Mouse (Mus musculus) midbrain, postnatal 0 days (tissue): ENCODE data around the gene Shld1. TPM values are rescaled to one million over a fixed set of nuclear protein-coding genes. Genes with fewer than 3 reads are reported as not detected.

ENCODE experiments used
- ATAC-seq: fragments of 200-750 bp; cut with Nextera tagmentation; 2 replicates; pipeline ENCODE4 v1.8.0; 2017; ENCODE audit warnings: moderate number of reproducible peaks, mild to moderate bottlenecking, moderate TSS enrichment, moderate library complexity; ENCODE audit not compliant: low FRiP score
- DNase-seq: peaks from one replicate; pipeline ENCODE4 v3.0.0-alpha.2; 2015; ENCODE audit warnings: low spot score
- H3K27ac ChIP-seq: fragments of 300-500 bp; sonication (generic); 2 replicates; pipeline ENCODE4 v1.5.1; 2014; ENCODE audit warnings: low read depth, mild to moderate bottlenecking, low read length, mixed read lengths
- H3K27me3 ChIP-seq: fragments of 300-500 bp; sonication (generic); 2 replicates; pipeline ENCODE4 v1.6.1; 2014; ENCODE audit warnings: low read length, control low read depth, mixed read lengths; ENCODE audit not compliant: insufficient read depth
- H3K36me3 ChIP-seq: fragments of 300-500 bp; sonication (generic); 2 replicates; pipeline ENCODE4 v1.6.1; 2014; ENCODE audit warnings: low read length, control low read depth, mixed read lengths; ENCODE audit not compliant: insufficient read depth
- H3K4me1 ChIP-seq: fragments of 300-500 bp; sonication (generic); 2 replicates; pipeline ENCODE4 v1.6.1; 2014; ENCODE audit warnings: mild to moderate bottlenecking, control low read depth, antibody characterized with exemption, low read length, mixed read lengths; ENCODE audit not compliant: insufficient read depth
- H3K4me2 ChIP-seq: fragments of 300-500 bp; sonication (generic); 2 replicates; pipeline ENCODE4 v1.6.1; 2014; ENCODE audit warnings: low read depth, mild to moderate bottlenecking, low read length, mixed read lengths; ENCODE audit not compliant: poor library complexity, severe bottlenecking
- H3K4me3 ChIP-seq: fragments of 300-500 bp; sonication (generic); 2 replicates; pipeline ENCODE4 v1.5.1; 2014; ENCODE audit warnings: low read depth, mild to moderate bottlenecking, low read length, moderate library complexity
- H3K9ac ChIP-seq: fragments of 300-500 bp; sonication (generic); replicated peaks from 2 replicates; pipeline ENCODE4 v1.6.1; 2014; ENCODE audit warnings: mild to moderate bottlenecking, low read length, moderate library complexity, mixed read lengths; ENCODE audit not compliant: poor library complexity, severe bottlenecking
- H3K9me3 ChIP-seq: fragments of 300-500 bp; sonication (generic); 2 replicates; pipeline ENCODE4 v1.6.1; 2016; ENCODE audit warnings: low read length, control low read depth
- CTCF ChIP-seq: IDR thresholded peaks from 2 replicates; pipeline ENCODE4 v1.5.1; 2016; ENCODE audit warnings: antibody characterized with exemption, mild to moderate bottlenecking
- WGBS: fragments of 180-500 bp; shearing (Covaris S2); extraction: QIAGEN DNeasy Blood & Tissue Kit; methylation state at CpG from one replicate; pipeline ENCODE4 v1.1.7; 2014; 5-methylcytosine and 5-hydroxymethylcytosine counted together
- polyA plus RNA-seq: library from polyadenylated mRNA; unstranded; fragments of >200 nt; fragmentation: Nextera tagmentation; extraction: Ambion mirVana; gene quantifications from 2 replicates; pipeline ENCODE4 v1.2.1, GENCODE M21; 2015
- total RNA-seq: library from RNA; depleted of rRNA; stranded (reverse); fragments of >200 nt; gene quantifications from 2 replicates; pipeline ENCODE4 v1.2.3, GENCODE M21; 2014

The Shld1 gene
- total and polyA plus RNA-seq, 2 experiments from 2014 or later, result 15.7 to 17.1 TPM

DNA sequence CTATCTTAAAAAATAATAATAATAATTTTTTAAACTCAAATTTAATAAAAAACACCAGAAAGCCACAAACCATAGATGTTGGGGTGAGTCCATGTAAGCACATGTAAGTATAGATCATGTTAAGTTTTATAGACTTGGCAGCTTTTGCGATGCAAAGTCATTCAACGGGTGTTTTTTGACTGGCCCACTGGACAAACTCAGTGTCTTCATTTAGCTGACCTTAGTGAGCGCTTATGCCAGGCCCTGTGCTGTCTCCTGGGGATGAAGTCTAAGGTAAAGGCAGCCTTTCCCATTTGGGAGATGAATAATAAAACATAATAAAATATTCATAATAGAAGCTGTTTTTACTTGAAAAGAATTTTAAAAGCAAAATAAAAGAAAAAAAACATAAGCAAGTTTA, 28.2 kb downstream of the Shld1 start:
- Histone ChIP-seq H3K36me3 (no peaks in the 10 kb centered on the region), H3K27ac (no peak overlapping the region)
- WGBS, result 81% methylated on average over 3 of the region's 3 CpGs

DNA sequence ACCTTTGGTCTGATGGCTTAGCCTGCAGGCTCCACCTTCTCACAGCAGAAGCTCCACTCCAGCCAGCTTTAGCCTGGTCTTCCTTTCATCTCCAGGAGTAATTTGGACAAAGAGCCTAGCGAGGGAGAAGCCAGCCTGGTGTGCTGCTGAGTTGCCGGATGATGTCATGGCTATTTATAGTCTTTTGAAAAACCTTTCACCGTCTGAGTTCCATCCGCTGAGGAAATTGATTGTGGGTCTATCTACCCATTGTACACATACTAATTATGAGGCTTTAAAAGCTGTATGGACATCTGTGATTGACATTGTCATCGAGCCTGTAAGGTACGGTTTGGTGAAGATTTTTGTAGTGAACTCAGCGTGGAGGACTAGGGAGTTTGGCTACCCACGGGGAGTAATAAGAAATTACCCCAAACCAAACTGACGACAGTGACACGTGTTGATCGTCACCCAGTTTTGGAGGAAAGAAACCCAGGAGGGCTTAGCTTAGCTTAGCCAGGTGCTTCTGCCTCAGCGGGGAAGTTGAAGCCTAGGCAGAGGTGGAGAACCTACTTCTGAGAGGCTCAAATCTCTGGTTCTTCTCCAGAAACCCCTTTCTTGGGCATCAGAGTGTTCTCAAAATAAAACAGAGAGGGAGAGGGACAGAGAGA, 28.8 kb downstream of the Shld1 start:
- WGBS, result 36% methylated on average over 12 of the region's 12 CpGs
- H3K4me3 ChIP-seq, result no peak overlapping the region
- no peak overlapping the region for H3K27ac ChIP-seq
- no peaks in the 10 kb centered on the region for H3K9me3 ChIP-seq
- H3K4me1 ChIP-seq, result 0 out of 2 replicates have a peak, but pooled peaks cover 2% of the 10 kb centered on the region
- peak; percentile 81 for ATAC-seq
- peak; percentile 78 for DNase-seq
- no peak for TF ChIP-seq CTCF
- no peaks in the 10 kb centered on the region for H3K36me3 ChIP-seq
- no peaks in the 10 kb centered on the region for H3K27me3 ChIP-seq
- no peak overlapping the region for H3K9ac ChIP-seq
- no peak overlapping the region for H3K4me2 ChIP-seq

More for the DNA sequence above, 28.2 kb downstream of the Shld1 start:
- H3K4me3 ChIP-seq, result no peak overlapping the region
- no peaks in the 10 kb centered on the region for H3K27me3 ChIP-seq
- no peak for TF ChIP-seq CTCF
- no peaks in the 10 kb centered on the region for H3K9me3 ChIP-seq
- DNase-seq, result no peak
- H3K4me1 ChIP-seq, result no peaks in the 10 kb centered on the region
- no peak overlapping the region for H3K9ac ChIP-seq
- ATAC-seq, result no peak
- no peak overlapping the region for H3K4me2 ChIP-seq

DNA sequence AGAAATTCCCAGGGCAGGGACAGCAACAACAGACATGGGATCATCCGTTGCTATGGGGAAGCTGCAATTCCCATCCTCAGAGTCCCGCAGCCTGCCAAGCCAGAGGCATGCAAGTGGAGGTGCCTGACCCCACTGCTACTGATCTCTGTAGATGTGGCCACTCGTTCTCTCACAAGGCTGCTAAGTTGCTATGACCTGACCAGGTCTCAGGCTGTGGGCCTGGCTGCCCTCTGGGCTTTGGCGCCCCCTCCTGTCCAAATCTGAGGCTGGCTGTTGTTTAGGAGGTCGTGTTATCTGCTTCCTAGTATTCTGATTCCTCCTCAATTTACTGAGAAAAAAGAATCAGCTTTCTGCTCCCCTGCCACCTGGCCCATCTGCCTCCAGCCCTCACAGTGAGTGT, 29.4 kb downstream of the Shld1 start:
- Histone ChIP-seq H3K4me1 (peaks cover 8% of the 10 kb centered on the region; the same call in 1 of the 2 replicates), H3K9ac (no peak overlapping the region), H3K9me3 (no peaks in the 10 kb centered on the region), H3K27ac (no peak overlapping the region), H3K4me3 (no peak overlapping the region), H3K27me3 (no peaks in the 10 kb centered on the region), H3K36me3 (no peaks in the 10 kb centered on the region), H3K4me2 (no peak overlapping the region)
- DNase-seq, result no peak
- peak; percentile 48; the same call in 1 of the 2 replicates for ATAC-seq
- TF ChIP-seq CTCF, result peak; percentile 59
- 33% methylated on average over 5 of the region's 5 CpGs for WGBS

DNA sequence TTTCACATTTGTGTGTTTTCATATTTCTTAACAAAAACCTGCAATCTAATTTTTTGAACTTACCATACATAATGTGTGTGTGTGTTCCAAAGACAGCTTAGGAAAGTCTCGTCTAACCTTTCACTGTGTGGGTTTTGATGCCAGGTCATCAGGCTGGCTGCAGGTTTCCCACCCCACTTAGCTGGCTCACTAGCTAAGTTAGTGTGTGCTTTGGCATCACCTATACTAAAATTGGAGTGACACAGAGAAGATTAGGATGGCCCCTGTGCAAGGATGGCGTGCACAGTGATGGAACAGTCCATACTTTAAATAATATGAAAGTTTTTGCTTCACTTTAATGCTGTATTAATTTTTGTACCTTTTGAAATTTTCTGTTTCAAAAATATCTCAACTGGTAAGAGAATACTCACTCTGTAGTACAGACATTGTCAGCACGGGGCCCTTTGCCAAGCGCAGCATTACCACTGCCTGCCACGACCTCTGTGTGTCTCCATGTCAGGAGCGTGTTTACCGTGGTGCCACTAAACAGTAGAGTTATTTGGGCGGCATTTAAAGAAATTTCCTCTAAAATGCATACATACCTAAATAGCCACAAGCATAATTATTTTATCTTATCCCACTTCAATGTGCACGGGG, 30.3 kb downstream of the Shld1 start:
- no peak for TF ChIP-seq CTCF
- Histone ChIP-seq H3K4me2 (no peak overlapping the region), H3K9ac (no peak overlapping the region), H3K4me3 (no peak overlapping the region), H3K4me1 (peaks cover 12% of the 10 kb centered on the region; the same call in 1 of the 2 replicates), H3K9me3 (no peaks in the 10 kb centered on the region), H3K27me3 (no peaks in the 10 kb centered on the region), H3K27ac (no peak overlapping the region), H3K36me3 (no peaks in the 10 kb centered on the region)
- no peak for DNase-seq
- 92% methylated on average over 9 of the region's 9 CpGs for WGBS
- ATAC-seq, result no peak

DNA sequence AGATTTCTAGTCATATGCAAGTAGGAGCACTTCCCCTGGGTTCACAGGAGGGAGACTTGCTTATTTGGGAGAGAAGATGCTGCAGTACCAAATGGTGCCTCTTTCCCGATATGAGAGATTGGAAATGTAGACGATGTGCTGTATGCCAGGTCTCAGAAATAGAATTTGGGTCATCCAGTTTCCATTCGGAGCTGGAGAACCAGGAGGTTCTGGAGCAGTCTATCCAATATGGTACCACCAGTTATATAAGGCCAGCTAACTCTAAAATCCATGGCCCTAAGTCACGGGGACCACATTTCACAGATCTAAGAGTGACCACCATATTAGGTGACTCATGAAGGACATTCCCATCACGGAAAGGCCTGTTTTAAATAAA, 30.8 kb downstream of the Shld1 start:
- Histone ChIP-seq H3K9me3 (no peaks in the 10 kb centered on the region), H3K4me1 (peaks cover 12% of the 10 kb centered on the region; the same call in 1 of the 2 replicates), H3K4me3 (no peak overlapping the region), H3K9ac (no peak overlapping the region), H3K27me3 (no peaks in the 10 kb centered on the region), H3K36me3 (no peaks in the 10 kb centered on the region), H3K27ac (no peak overlapping the region), H3K4me2 (no peak overlapping the region)
- whole genome bisulfite sequencing, result 93% methylated on average over 5 of the region's 5 CpGs
- ATAC-seq (no peak), DNase-seq (no peak)
- no peak for TF ChIP-seq CTCF

DNA sequence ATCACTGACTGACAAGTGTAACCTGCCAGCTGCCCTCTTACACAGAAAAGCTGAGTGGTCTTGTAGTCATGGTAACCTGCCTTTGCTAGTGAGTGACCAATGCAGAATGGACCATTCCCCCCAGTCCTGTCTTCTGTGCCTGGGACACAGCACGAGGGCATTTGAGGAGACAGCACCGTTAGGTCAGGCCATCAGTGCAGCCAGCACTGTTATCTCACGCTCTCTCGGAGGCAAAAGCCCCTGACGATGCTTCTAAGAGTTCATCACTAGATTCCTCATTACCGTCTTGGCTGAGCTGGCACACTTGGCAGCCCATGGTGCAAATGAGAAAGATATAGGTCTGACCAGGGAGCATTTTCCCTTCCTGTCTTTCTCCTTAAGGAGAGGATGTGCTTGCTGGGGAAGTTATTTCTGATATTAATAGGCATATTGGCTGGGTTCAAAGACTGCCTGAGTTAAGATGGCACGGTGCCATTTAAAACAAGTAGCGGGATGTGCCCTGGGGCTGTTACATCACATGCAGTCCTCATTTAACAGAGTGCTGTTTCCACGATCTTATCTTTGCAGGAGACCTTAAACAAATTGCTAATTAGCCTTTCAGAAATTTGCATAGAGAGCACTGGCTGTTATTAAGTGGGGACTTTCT, 34.3 kb downstream of the Shld1 start:
- Histone ChIP-seq H3K4me1 (peaks cover 12% of the 10 kb centered on the region; the same call in 1 of the 2 replicates), H3K9me3 (no peaks in the 10 kb centered on the region), H3K27me3 (no peaks in the 10 kb centered on the region), H3K36me3 (no peaks in the 10 kb centered on the region), H3K4me3 (no peak overlapping the region), H3K27ac (peak overlapping the region; percentile 26; the same call in 1 of the 2 replicates), H3K9ac (no peak overlapping the region), H3K4me2 (no peak overlapping the region)
- DNase-seq (peak; percentile 61), ATAC-seq (peak; percentile 21)
- no peak for TF ChIP-seq CTCF
- 33% methylated on average over 9 of the region's 9 CpGs for WGBS
